Mouse (Mus musculus) cerebral cortex, adult 2 months (tissue): ENCODE measurements around the gene Gm45194.

Experiments used
- WGBS: fragments of 180-500 bp; shearing (Covaris S2); methylation state at CpG from one replicate; pipeline ENCODE4 v1.1.7; 2018; 5-methylcytosine and 5-hydroxymethylcytosine counted together

Gene Gm45194

DNA sequence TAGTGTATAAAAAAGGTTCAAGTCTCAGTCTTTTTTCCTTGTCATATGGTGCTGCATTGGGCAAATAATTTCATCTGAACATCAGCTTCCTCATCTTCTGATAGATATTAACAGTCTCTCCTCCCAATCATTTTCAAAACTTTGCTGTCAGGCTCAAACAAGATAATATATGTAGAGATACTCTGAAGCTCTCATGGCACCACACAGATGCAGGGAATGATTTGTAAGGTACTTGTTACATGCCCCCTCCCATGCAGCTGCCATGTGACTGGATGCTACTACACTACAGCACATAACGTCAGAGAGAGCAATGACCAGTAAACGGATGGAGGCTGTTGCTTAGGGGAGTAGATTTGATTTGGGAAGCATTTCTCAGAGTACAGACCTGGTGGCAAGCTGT is at the start of gene Gm45194:
Gene Gm45194 (plus strand): TSS at position 301 of the 400 bp plus-strand sequence.
- 40% methylated on average over 2 of the region's 2 CpGs for WGBS

DNA sequence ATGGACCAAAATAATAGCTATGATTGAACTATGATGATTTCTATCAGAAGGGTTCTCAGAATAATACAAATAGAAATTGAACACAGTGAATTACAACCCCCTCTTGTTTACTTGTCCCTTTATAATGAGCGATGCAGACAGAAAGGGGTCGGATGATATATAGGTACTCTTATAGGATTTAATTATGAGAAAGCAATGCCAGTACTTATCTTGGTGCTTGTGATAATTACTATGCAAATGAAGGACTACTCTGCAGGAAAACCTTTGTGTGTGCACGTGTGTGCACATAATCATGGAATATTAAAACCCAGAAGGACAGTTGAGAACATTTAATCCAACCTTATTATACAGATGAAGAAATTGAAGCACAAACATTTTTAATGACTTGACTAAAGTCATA is 35.3 kb upstream of the Gm45194 start:
- 54% methylated on average over 3 of the region's 3 CpGs for WGBS

DNA sequence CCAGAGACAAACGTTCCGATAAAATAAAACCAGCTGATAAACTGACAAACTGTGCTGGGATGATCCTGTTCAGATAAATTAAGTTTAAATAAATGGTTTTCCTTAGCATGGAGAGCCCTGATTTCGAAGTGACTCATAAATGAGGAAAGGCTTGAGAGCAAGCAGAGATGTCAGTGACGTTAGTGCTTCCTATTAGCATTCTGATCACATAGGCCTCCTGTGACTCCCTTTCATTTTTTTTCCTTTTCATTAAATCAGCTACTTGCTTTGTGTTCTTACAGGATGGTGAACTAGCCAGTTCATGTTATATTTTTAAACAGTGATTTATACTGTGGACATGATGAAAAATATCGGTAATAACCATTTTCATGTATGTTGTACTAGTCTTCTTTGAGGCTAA is 9.9 kb upstream of the Gm45194 start:
- 78% methylated on average over 5 of the region's 5 CpGs for WGBS

DNA sequence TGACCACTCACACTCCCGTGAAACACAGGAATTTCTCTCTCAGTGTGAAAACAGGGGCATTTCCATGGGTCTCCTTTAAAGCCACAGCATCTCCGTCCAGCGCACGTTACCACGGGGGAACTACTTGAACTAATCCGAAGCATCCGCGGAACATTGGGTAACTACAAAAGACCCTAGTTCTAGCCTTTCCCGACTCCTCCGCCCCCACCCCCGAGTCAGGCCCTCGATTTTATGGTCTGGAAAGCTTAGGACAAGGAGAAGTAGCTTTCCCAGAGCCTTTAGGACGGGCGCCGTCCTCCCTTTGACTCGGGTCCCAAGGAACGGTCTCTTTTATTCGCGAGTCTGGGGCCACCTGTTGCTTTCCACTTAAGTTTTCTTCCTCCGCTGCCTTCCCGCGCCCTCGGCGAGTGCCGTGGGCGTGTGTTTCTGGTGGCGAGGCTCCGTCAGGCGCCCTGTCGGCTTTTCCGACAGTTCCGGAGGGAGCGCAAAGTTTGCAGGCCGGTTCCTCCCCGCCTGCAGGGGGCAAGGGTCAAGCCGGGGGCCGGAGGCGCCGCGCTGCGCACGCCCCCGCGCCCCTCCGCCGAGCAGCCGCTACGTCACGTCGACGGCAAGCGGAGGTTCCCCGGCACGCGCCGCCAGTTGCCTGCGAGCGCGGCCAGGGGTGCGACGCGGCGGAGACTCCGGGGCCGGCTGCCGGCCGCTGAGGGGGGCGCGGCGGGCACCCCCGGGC is 3.3 kb downstream of the Gm45194 start:
- 4% methylated on average over 58 of the region's 71 CpGs for whole genome bisulfite sequencing

DNA sequence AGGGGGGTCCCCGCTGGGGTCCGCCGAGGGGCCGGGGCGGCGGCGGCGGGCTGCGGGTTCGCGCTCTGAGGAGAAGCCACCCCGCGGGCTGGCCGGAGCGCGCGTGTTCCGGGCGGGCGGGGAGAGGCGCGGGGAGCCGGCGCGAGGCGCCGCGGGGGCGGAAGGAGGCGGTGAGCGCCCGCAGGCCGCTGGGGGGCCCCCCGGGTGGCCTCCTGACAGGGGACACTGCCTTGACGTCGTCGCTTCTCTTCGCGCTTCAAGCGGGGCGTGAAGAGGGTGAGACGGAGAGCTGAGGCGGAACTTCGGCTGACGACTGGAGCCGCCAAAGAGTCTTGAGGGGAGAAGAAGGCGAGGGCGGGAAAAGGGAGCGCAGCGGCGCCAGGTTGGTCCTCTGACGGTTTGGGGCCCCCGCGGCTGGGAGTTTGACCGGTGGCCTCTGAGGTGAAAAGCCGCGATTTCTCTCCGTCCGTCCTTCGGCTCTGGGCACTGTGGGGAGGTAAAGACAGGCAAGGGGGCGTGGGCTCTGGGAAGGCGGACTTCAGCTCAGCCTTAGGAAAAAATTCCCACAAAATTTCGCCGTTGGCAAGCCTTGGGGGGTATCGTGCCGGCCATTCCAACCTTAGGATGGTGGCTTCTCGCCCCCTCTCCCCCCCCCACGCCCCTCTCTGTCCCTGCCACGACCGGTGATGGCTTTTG is 4.0 kb downstream of the Gm45194 start:
- WGBS: 5% methylated on average over 49 of the region's 70 CpGs

DNA sequence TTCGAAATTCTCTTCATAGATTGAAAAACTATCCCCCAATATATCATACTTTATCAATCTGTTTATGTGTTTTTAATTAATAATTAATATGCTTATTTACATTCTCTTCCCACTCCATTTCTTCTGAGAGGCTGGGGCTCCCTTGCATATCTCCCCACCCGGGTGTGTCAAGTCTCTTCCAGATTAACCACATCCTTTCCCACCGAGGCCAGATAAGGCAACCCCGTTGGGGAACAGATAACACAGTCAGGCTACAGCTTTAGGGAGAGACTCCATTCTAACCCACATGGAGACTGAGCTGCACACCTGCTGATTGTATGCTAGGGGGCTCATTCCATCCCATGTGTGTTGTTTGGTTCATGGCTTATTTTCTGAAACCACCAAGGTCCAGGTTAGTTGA is 69.7 kb downstream of the Gm45194 start:
- WGBS: 90% methylated on average over 4 of the region's 4 CpGs

DNA sequence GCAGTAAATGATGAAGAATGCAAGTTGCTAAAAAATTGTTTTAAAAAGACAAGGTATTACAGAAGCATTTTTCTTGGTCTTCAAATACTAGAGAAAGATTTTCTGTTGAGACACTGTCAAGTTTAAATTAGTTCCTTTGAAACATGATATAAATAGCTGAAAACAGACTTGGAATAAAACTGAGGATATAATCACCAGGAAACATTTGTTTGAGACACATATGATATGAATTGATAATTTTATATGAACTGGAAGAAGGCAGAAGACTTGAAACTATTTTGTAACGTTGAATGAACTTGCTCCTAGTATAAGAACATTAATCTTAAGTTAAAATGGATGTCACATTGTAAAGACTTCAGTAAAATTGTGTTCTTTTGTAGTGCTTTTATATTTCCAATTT is 108.5 kb downstream of the Gm45194 start:
- WGBS: 29% methylated on average over 1 of the region's 1 CpGs

DNA sequence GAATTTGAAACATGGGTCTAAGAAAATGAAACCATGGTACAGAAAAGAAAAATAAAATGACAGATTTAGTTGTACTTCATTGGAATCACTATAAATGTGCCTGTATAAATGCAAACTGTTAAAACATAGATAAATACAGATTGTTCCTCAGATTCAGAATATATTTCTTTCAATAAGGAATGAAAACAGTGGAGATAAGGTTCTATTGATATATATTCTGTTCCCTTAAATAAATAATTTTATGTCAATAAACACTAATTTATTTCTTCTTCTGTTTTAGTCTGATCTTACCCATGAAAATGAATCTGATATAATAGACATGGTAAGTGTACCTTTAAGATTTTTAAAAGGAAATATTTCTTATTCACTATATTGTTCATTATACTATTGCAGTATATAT is 119.5 kb downstream of the Gm45194 start, which contains the start of gene Tex16:
Gene Tex16 (plus strand): TSS at position 301 of the 400 bp plus-strand sequence.

DNA sequence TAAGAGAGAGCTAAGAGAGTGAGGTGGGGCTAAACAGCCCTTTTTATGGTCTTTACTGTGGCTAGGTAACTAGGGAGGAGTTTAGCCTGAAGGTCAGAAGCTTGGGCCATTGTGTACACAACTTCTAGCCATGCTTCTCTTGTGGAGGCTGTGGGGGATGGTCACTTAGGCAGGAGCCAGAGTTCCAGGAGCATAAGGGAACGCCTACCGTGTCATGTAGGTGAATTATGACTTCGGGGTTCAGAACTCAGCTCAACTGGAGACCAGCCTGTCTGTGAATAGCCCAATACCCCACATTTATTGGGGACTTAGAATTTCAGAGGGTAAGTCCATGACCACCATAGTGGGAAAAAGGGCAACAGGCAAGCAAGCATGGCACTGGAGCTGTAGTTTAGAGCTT is 347.6 kb downstream of the Gm45194 start, which contains the start of gene 4933403O08Rik:
Gene 4933403O08Rik (plus strand): TSS at position 301 of the 400 bp plus-strand sequence.
- WGBS: 98% methylated on average over 3 of the region's 3 CpGs

DNA sequence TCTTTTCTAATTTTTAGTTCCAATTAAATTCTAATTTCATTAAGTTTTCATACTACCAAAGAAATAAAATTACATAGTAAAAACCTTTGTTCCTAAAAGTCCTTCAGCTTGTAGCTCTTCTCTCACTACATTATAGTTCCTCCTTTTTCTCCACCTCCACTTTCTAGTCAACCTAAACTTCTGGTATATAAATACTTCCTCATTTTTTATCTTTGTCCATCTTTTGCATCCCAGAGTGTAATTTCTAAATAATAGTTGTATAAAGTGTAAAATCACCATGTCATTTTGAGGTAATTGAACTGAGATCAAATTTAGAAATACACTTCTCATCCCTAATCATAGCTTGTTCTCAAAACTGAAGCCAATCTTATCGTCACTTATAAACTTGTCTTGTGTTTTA is 351.7 kb downstream of the Gm45194 start:
- 93% methylated on average over 1 of the region's 1 CpGs for WGBS

DNA sequence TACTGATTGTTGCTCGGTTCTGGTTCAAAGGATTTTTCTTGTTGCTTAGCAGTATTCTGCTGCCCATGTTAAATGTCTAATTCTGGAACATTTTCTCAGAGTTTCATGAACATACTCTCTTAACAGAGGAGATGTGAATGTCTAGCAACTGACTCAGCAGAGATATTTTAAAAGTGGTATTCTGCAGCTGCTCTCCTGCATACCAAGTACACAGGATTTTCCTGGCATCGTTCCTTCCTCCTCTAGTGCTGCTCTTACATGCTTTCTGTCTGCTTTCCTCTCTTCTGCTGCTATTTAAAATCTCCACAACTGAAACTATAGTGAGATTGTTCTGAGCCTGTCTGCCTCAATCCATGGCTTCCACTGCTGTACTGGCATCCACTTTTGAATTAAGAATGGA is 364.3 kb downstream of the Gm45194 start:
- 43% methylated on average over 2 of the region's 2 CpGs for WGBS

DNA sequence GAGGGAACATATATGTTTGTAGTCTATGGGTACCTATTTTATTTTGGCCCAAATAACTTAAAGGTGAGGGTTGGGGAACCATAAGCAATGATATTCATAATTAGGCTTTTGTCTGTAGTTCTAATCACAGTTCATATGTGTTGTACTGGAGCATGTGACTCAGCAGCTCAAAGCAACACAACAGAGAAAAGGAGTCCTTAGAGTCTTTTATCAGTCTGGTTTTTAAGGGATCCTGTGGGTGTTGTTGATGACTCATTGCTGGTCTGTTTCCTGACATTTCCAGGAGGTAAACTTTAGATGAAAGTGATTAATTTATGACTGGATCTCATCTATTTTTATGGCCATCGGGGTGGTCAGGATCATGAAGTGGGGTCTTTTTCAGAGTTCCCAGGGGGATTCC is 382.4 kb downstream of the Gm45194 start:
- 72% methylated on average over 1 of the region's 1 CpGs for WGBS
